Mouse (Mus musculus): ENCODE results near the gene Sardh. TPM values are rescaled to one million over a fixed set of nuclear protein-coding genes. Genes with fewer than 3 reads are reported as not detected.

Sardh gene
- polyA plus RNA-seq, 1 experiment from 2014 or later, result 25.6 TPM

GRCm38 (mm10) chr2:27205666-27206065 lies 42.5 kb downstream of the Sardh start:
- 51% methylated on average over 10 of the region's 10 CpGs for WGBS
- no peak overlapping the region for H3K4me2 ChIP-seq

GRCm38 (mm10) chr2:27200586-27200985 lies 47.6 kb downstream of the Sardh start:
- no peaks in the 10 kb centered on the region for H3K9me3 ChIP-seq
- no peaks in the 10 kb centered on the region for H3K27me3 ChIP-seq
- no peak overlapping the region for H3K9ac ChIP-seq
- H3K4me1 ChIP-seq, result peaks cover 19% of the 10 kb centered on the region
- no peaks in the 10 kb centered on the region for H3K36me3 ChIP-seq
- H3K4me3 ChIP-seq, result no peak overlapping the region
- peak; percentile 68 for ATAC-seq (ENCODE audit: borderline replicate concordance, extremely low read depth, low FRiP score, low TSS enrichment)
- no peak overlapping the region for H3K4me2 ChIP-seq
- 55% methylated on average over 1 of the region's 1 CpGs for WGBS
- H3K27ac ChIP-seq, result peak overlapping the region; percentile 82

More at GRCm38 (mm10) chr2:27205666-27206065, 42.5 kb downstream of the Sardh start:
- H3K9ac ChIP-seq, result no peak overlapping the region
- H3K27ac ChIP-seq, result peak overlapping the region; percentile 87
- H3K9me3 ChIP-seq, result no peaks in the 10 kb centered on the region
- no peaks in the 10 kb centered on the region for H3K27me3 ChIP-seq
- H3K36me3 ChIP-seq, result no peaks in the 10 kb centered on the region
- H3K4me3 ChIP-seq, result no peak overlapping the region
- peak; percentile 24; the same call in 1 of the 2 replicates for ATAC-seq (ENCODE audit: borderline replicate concordance, extremely low read depth, low FRiP score, low TSS enrichment)
- peaks cover 41% of the 10 kb centered on the region for H3K4me1 ChIP-seq

- peak overlapping the region; percentile 51 for H3K27ac ChIP-seq
- 31% methylated on average over 5 of the region's 5 CpGs for WGBS
These were observed 49.4 kb downstream of the Sardh start for GRCm38 (mm10) chr2:27198551-27199246.

GRCm38 (mm10) chr2:27189994-27190393 lies 58.1 kb downstream of the Sardh start:
- no peak overlapping the region for H3K9ac ChIP-seq
- 0 out of 2 replicates have a peak, but pooled peaks cover 3% of the 10 kb centered on the region for H3K36me3 ChIP-seq
- no peak overlapping the region for H3K27ac ChIP-seq
- no peak overlapping the region for H3K4me2 ChIP-seq
- no peaks in the 10 kb centered on the region for H3K27me3 ChIP-seq
- 45% methylated on average over 4 of the region's 4 CpGs for WGBS
- ATAC-seq (ENCODE audit: borderline replicate concordance, extremely low read depth, low FRiP score, low TSS enrichment), result no peak
- no peaks in the 10 kb centered on the region for H3K4me1 ChIP-seq
- no peaks in the 10 kb centered on the region for H3K9me3 ChIP-seq
- H3K4me3 ChIP-seq, result no peak overlapping the region

More at GRCm38 (mm10) chr2:27198551-27199246, 49.4 kb downstream of the Sardh start:
- H3K9me3 ChIP-seq, result no peaks in the 10 kb centered on the region
- 0 out of 2 replicates have a peak, but pooled peaks cover 3% of the 10 kb centered on the region for H3K36me3 ChIP-seq
- H3K4me3 ChIP-seq, result no peak overlapping the region
- H3K4me1 ChIP-seq, result peaks cover 15% of the 10 kb centered on the region
- H3K9ac ChIP-seq, result no peak overlapping the region
- H3K27me3 ChIP-seq, result no peaks in the 10 kb centered on the region
- no peak overlapping the region for H3K4me2 ChIP-seq
- no peak for ATAC-seq (ENCODE audit: borderline replicate concordance, extremely low read depth, low FRiP score, low TSS enrichment)

- H3K36me3 ChIP-seq, result no peaks in the 10 kb centered on the region
- no peaks in the 10 kb centered on the region for H3K27me3 ChIP-seq
- H3K27ac ChIP-seq, result no peak overlapping the region
- no peaks in the 10 kb centered on the region for H3K9me3 ChIP-seq
- ATAC-seq (ENCODE audit: borderline replicate concordance, extremely low read depth, low FRiP score, low TSS enrichment), result no peak
- no peak overlapping the region for H3K4me2 ChIP-seq
- H3K9ac ChIP-seq, result no peak overlapping the region
- 63% methylated on average over 6 of the region's 6 CpGs for WGBS
- no peak overlapping the region for H3K4me3 ChIP-seq
- peaks cover 9% of the 10 kb centered on the region; the same call in 1 of the 2 replicates for H3K4me1 ChIP-seq
These were observed 60.6 kb downstream of the Sardh start for GRCm38 (mm10) chr2:27187531-27187930.

GRCm38 (mm10) chr2:27183734-27184133 lies 64.4 kb downstream of the Sardh start:
- WGBS, result 35% methylated on average over 12 of the region's 12 CpGs
- H3K36me3 ChIP-seq, result no peaks in the 10 kb centered on the region
- H3K9ac ChIP-seq, result no peak overlapping the region
- no peak overlapping the region for H3K4me2 ChIP-seq
- H3K27ac ChIP-seq, result no peak overlapping the region
- H3K27me3 ChIP-seq, result 0 out of 2 replicates have a peak, but pooled peaks cover 4% of the 10 kb centered on the region
- ATAC-seq (ENCODE audit: borderline replicate concordance, extremely low read depth, low FRiP score, low TSS enrichment), result peak; percentile 50
- no peaks in the 10 kb centered on the region for H3K9me3 ChIP-seq
- H3K4me3 ChIP-seq, result no peak overlapping the region
- peaks cover 30% of the 10 kb centered on the region for H3K4me1 ChIP-seq

- Histone ChIP-seq H3K4me1 (peaks cover 32% of the 10 kb centered on the region), H3K9me3 (no peaks in the 10 kb centered on the region), H3K4me3 (no peak overlapping the region), H3K27ac (peak overlapping the region; percentile 16; the same call in 1 of the 2 replicates), H3K36me3 (no peaks in the 10 kb centered on the region), H3K27me3 (0 out of 2 replicates have a peak, but pooled peaks cover 6% of the 10 kb centered on the region), H3K4me2 (no peak overlapping the region), H3K9ac (no peak overlapping the region)
- WGBS, result 29% methylated on average over 4 of the region's 4 CpGs
- peak; percentile 64; the same call in 1 of the 2 replicates for ATAC-seq (ENCODE audit: borderline replicate concordance, extremely low read depth, low FRiP score, low TSS enrichment)
These were observed 66.2 kb downstream of the Sardh start for GRCm38 (mm10) chr2:27181907-27182306.

- Histone ChIP-seq H3K36me3 (no peaks in the 10 kb centered on the region), H3K4me1 (peaks cover 32% of the 10 kb centered on the region), H3K27me3 (0 out of 2 replicates have a peak, but pooled peaks cover 6% of the 10 kb centered on the region), H3K4me3 (no peak overlapping the region), H3K4me2 (no peak overlapping the region), H3K9ac (no peak overlapping the region), H3K9me3 (no peaks in the 10 kb centered on the region), H3K27ac (no peak overlapping the region)
- ATAC-seq (ENCODE audit: borderline replicate concordance, extremely low read depth, low FRiP score, low TSS enrichment), result no peak
- WGBS, result 55% methylated on average over 8 of the region's 8 CpGs
These were observed 69.0 kb downstream of the Sardh start for GRCm38 (mm10) chr2:27179101-27179500.

- Histone ChIP-seq H3K4me3 (no peak overlapping the region), H3K4me2 (no peak overlapping the region), H3K9ac (no peak overlapping the region), H3K9me3 (no peaks in the 10 kb centered on the region), H3K27ac (no peak overlapping the region), H3K4me1 (peaks cover 9% of the 10 kb centered on the region), H3K27me3 (0 out of 2 replicates have a peak, but pooled peaks cover 6% of the 10 kb centered on the region), H3K36me3 (no peaks in the 10 kb centered on the region)
- peak; percentile 11; the same call in 1 of the 2 replicates for ATAC-seq (ENCODE audit: borderline replicate concordance, extremely low read depth, low FRiP score, low TSS enrichment)
- 50% methylated on average over 10 of the region's 10 CpGs for WGBS
These were observed 72.4 kb downstream of the Sardh start for GRCm38 (mm10) chr2:27175696-27176267.

- no peak for ATAC-seq (ENCODE audit: borderline replicate concordance, extremely low read depth, low FRiP score, low TSS enrichment)
- no peaks in the 10 kb centered on the region for H3K36me3 ChIP-seq
- peaks cover 7% of the 10 kb centered on the region for H3K4me1 ChIP-seq
- H3K4me2 ChIP-seq, result no peak overlapping the region
- H3K9me3 ChIP-seq, result no peaks in the 10 kb centered on the region
- 65% methylated on average over 2 of the region's 2 CpGs for WGBS
- no peak overlapping the region for H3K9ac ChIP-seq
- H3K27ac ChIP-seq, result no peak overlapping the region
- H3K27me3 ChIP-seq, result 0 out of 2 replicates have a peak, but pooled peaks cover 6% of the 10 kb centered on the region
- H3K4me3 ChIP-seq, result no peak overlapping the region
These were observed 73.9 kb downstream of the Sardh start for GRCm38 (mm10) chr2:27174242-27174641.

GRCm38 (mm10) chr2:27166999-27167398 lies 81.1 kb downstream of the Sardh start:
- no peaks in the 10 kb centered on the region for H3K9me3 ChIP-seq
- H3K27me3 ChIP-seq, result no peaks in the 10 kb centered on the region
- 7% methylated on average over 2 of the region's 2 CpGs for WGBS
- H3K4me3 ChIP-seq, result no peak overlapping the region
- H3K9ac ChIP-seq, result no peak overlapping the region
- ATAC-seq (ENCODE audit: borderline replicate concordance, extremely low read depth, low FRiP score, low TSS enrichment), result no peak
- peaks cover 15% of the 10 kb centered on the region for H3K4me1 ChIP-seq
- H3K27ac ChIP-seq, result peak overlapping the region; percentile 63
- H3K36me3 ChIP-seq, result no peaks in the 10 kb centered on the region
- H3K4me2 ChIP-seq, result no peak overlapping the region

- Histone ChIP-seq H3K9ac (no peak overlapping the region), H3K4me3 (no peak overlapping the region), H3K27me3 (no peaks in the 10 kb centered on the region), H3K27ac (no peak overlapping the region), H3K4me2 (no peak overlapping the region), H3K36me3 (no peaks in the 10 kb centered on the region), H3K4me1 (peaks cover 15% of the 10 kb centered on the region), H3K9me3 (no peaks in the 10 kb centered on the region)
- no peak for ATAC-seq (ENCODE audit: borderline replicate concordance, extremely low read depth, low FRiP score, low TSS enrichment)
- WGBS, result 75% methylated on average over 2 of the region's 2 CpGs
These were observed 82.1 kb downstream of the Sardh start for GRCm38 (mm10) chr2:27166074-27166473.
